Mouse (Mus musculus) ES-Bruce4 (cell line): ENCODE data around the gene C1ql4. TPM values are rescaled to one million over a fixed set of nuclear protein-coding genes. Genes with fewer than 3 reads are reported as not detected.
A peak's percentile ranks its signal among the peaks of the same experiment; 100 is the strongest.

Experiments used
- H3K27ac ChIP-seq: 2 replicates; pipeline ENCODE4 v1.5.1; 2012; ENCODE audit warnings: low read length, inconsistent platforms; ENCODE audit not compliant: insufficient read depth
- H3K27me3 ChIP-seq: 2 replicates; pipeline ENCODE4 v1.6.1; 2012; ENCODE audit warnings: mild to moderate bottlenecking, low read length, inconsistent platforms; ENCODE audit not compliant: control insufficient read depth, poor library complexity, insufficient read depth, severe bottlenecking
- H3K36me3 ChIP-seq: 2 replicates; pipeline ENCODE4 v1.6.1; 2012; ENCODE audit warnings: inconsistent platforms, mild to moderate bottlenecking, low read length, moderate library complexity; ENCODE audit not compliant: control insufficient read depth, poor library complexity, insufficient read depth, severe bottlenecking
- H3K4me1 ChIP-seq: one replicate; pipeline ENCODE4 v1.8.1; 2011; ENCODE audit warnings: low read length; ENCODE audit not compliant: control insufficient read depth, insufficient read depth
- H3K4me3 ChIP-seq: 2 replicates; pipeline ENCODE4 v1.5.1; 2011; ENCODE audit warnings: low read depth, mild to moderate bottlenecking, low read length
- H3K9ac ChIP-seq: 2 replicates; pipeline ENCODE4 v1.6.1; 2012; ENCODE audit warnings: low read depth, mild to moderate bottlenecking, inconsistent platforms; ENCODE audit not compliant: poor library complexity, severe bottlenecking
- H3K9me3 ChIP-seq: replicated peaks from 2 replicates; pipeline ENCODE4 v1.6.1; 2012; ENCODE audit warnings: mild to moderate bottlenecking, low read length, inconsistent platforms; ENCODE audit not compliant: control insufficient read depth, poor library complexity, insufficient read depth, severe bottlenecking
- CTCF ChIP-seq: IDR thresholded peaks from one replicate; pipeline ENCODE4 v1.8.1; 2011; ENCODE audit warnings: low read depth, low read length
- EP300 ChIP-seq: IDR thresholded peaks from 2 replicates; pipeline ENCODE4 v1.6.1; 2011; ENCODE audit warnings: low read depth, low read length; ENCODE audit not compliant: insufficient read depth
- POLR2A ChIP-seq: IDR thresholded peaks from one replicate; pipeline ENCODE4 v1.8.1; 2011; ENCODE audit warnings: low read length; ENCODE audit not compliant: insufficient read depth
- polyA plus RNA-seq: library from polyadenylated mRNA; stranded (reverse); fragments of >200 nt; gene quantifications from 2 replicates; pipeline ENCODE4 v1.2.4, GENCODE M21; 2011; ENCODE audit warnings: low read depth; ENCODE audit not compliant: missing spikeins, insufficient read depth, insufficient read length

C1ql4 gene
- polyA plus RNA-seq, 1 experiment, result 0.96 TPM

DNA sequence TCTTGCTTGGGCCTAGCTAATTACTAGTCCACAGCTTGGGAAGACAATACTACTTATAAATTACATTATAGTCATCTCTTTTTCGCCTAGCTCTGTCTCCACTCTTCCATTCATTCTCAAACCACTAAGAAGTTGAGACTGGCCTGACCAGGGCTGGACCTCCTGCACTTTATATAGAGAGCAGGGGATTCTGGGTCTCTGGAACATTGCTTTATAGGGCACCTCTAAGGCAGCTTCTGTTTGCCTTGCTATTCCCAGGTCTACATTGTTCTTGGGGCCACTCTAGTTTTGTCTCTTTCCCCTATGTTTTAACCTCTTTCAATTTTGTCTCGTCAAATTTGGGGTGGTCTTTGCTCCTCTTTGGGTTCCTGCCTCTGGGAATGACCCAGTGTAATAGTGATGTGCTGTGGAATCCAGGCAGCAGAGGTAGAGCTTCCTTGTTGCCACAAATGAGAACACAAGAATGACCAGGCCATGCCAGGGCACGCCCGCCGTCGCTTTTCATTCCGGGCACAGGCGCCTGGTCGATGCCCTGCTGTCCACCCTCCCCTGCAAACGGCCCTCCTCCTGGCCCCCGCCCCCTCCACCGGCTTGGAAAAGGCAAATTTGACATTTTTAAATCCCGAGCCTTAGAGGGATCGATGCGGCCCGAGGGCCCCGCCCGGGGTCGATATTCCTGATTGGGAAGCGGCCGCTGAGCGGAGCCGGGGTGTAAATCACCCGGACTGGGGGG lies 8.6 kb upstream of the C1ql4 start:
- Histone ChIP-seq H3K4me1 (peaks cover 1% of the 10 kb centered on the region), H3K27me3 (peaks cover 30% of the 10 kb centered on the region), H3K4me3 (peak overlapping the region; percentile 49), H3K27ac (no peak overlapping the region), H3K9ac (peak overlapping the region; percentile 73), H3K9me3 (no peaks in the 10 kb centered on the region), H3K36me3 (no peaks in the 10 kb centered on the region)
- TF ChIP-seq CTCF (no peak), POLR2A (no peak), EP300 (no peak)

DNA sequence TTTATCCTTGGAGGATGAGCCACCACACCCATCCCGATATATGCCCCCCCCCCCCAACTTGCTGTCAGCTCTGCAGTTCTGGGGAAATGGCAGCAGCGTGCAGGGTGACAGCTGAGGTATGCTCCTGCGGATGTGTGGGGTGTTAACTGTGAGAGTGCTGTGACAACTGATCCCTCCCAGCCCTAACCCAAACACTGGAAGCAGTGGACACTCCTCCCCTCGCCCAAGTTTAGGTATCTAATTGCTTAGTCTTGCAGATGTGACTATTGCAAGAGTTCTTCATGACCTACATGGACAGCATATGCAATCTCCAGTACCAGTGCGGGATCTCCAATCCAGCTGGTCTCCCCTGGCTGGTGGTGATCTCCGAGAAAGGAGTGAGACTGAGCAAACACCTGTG lies 7.7 kb upstream of the C1ql4 start:
- Histone ChIP-seq H3K4me1 (peaks cover 1% of the 10 kb centered on the region), H3K9me3 (no peaks in the 10 kb centered on the region), H3K27ac (no peak overlapping the region), H3K4me3 (no peak overlapping the region), H3K36me3 (no peaks in the 10 kb centered on the region), H3K9ac (no peak overlapping the region), H3K27me3 (peaks cover 30% of the 10 kb centered on the region)
- TF ChIP-seq EP300 (no peak), POLR2A (no peak), CTCF (no peak)

DNA sequence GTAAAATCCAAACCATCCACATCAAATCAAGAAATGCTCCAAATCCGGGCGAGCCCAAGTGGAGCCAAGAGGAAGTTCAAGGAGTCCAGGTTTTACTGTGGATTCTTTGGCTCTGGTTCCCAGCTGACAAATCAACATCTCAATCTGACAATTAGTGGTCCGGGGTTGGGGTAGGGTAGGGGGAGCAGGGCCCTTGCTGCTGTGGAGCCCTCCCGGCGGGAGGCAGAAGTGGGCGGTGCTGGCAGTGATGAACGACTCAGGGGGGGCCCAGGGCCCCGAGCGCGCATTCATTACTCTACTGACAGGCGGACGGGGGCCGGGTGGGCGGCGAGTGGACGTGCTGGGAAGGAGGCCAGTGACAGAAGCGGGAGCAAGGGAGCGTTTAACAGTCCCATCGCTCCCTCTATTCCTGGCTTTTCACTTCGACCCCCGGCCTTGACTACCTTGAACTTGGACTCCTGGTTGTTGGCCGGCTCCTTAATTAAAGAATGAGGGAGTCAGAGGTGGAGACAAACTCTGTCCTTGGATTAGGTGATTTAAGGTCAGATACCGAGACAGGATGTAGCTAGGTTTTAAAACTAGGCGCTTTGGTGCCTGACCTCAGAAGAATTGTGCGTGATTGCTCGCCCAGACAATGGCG lies 7.1 kb upstream of the C1ql4 start:
- H3K9me3 ChIP-seq, result no peaks in the 10 kb centered on the region
- H3K27me3 ChIP-seq, result peaks cover 30% of the 10 kb centered on the region
- no peak overlapping the region for H3K27ac ChIP-seq
- peaks cover 1% of the 10 kb centered on the region for H3K4me1 ChIP-seq
- no peak for TF ChIP-seq EP300
- TF ChIP-seq POLR2A, result no peak
- no peak for TF ChIP-seq CTCF
- H3K9ac ChIP-seq, result no peak overlapping the region
- H3K36me3 ChIP-seq, result no peaks in the 10 kb centered on the region
- no peak overlapping the region for H3K4me3 ChIP-seq

DNA sequence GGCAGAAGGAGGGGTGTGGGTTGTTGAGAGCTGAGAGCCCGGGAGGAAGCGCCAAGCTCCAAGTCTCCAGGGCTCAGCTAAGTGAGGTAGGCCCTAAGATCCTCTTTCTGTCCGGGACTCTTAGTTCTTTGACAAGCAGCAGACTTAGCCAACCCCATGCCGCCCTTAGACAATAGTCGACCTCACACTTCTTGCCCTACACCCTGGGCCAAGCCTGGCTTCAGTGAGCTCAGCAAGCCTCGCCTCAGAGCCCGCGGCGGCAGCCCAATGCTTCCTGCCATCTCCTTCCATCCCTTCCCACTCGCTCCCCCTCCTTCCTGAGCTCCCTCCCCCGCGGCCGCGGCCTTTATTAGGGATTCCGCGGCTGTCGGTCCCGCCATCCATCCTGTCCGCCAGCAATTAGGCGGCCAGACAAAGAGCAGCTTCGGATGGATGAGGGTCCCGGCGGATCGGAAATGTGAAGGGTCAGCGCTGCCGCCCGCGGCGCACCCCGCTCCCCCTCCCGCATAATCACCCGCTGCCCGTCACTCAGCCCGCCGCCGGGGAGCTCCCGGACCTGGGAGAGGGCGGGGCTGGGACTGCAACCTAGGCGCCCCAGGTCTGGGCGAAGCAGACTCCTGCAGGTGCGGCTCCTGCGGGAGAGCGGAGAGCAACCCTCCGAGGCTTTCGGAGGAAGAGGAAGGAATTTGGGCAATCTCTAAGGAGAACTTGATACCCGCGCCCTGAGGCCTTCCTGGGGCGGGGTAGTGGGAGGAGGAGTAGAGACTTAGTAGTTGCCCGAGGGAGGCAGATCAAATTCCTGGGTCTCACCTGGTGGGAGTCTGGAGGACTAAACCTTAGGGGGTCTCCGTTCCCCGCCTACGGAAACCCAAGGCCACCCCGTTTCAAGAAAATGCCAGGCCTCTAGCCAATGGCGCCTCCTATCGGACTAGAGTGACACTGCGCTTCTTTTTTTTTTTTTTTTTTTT lies 6.0 kb upstream of the C1ql4 start:
- peak overlapping the region; percentile 54 for H3K9ac ChIP-seq
- H3K9me3 ChIP-seq, result no peaks in the 10 kb centered on the region
- H3K27ac ChIP-seq, result no peak overlapping the region
- H3K4me3 ChIP-seq, result peak overlapping the region; percentile 41
- peaks cover 1% of the 10 kb centered on the region for H3K4me1 ChIP-seq
- H3K27me3 ChIP-seq, result peaks cover 30% of the 10 kb centered on the region
- no peaks in the 10 kb centered on the region for H3K36me3 ChIP-seq
- TF ChIP-seq EP300 (0 out of 2 replicates have a peak, but pooled peaks have one; percentile 43), POLR2A (no peak), CTCF (peak; percentile 46)

DNA sequence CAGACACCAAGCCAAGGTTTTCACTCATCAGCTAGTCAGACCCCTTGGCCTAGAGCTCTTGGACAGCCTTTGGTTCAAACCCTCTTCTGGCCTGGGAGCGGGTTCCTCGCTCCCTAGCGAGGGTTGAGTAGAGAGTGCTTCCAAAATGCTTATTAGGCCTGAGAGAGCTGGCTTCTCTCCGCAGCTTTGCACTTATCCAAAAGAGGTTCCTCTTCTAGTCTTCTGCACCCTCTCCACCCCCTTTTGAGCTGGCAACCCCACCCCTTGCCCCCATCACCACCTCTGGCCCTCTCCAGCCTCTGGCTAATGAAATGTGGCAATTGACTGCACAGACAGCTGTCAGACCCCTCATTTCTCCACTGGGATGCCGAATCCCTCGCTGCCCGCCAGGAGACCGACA lies 5.3 kb upstream of the C1ql4 start, which contains the start of gene Dnajc22:
Dnajc22 (plus strand) TSS at position 301 of the 400 bp plus-strand sequence.
- peak within 1 kb of the TSS; percentile 41 for H3K4me3 ChIP-seq
- no peak for TF ChIP-seq CTCF
- TF ChIP-seq POLR2A, result no peak
- no peak for TF ChIP-seq EP300
- H3K4me1 ChIP-seq, result peaks cover 1% of the 10 kb centered on the region

DNA sequence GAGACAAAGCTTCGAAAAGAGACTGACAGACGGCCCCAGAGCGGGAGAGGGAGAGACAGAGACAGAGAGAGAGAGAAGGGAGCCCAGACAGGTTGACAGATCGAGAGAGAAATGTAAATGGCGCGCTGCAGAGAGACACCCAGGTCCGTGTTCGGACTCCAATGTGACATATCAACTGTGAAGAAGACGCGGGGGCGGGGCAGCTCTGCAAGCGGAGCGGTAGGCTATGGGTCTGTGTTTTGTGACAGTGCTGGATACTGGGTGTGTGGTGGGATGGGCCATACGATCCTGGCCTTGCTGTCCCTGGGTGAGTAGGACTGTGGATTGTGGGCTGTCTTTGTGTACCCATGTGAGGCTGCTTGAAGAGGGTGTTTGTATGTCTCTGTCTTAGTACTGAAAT lies 1.5 kb upstream of the C1ql4 start:
- Histone ChIP-seq H3K9ac (no peak overlapping the region), H3K4me3 (no peak overlapping the region), H3K36me3 (no peaks in the 10 kb centered on the region), H3K4me1 (peaks cover 1% of the 10 kb centered on the region), H3K9me3 (no peaks in the 10 kb centered on the region), H3K27ac (no peak overlapping the region), H3K27me3 (no peaks in the 10 kb centered on the region)
- no peak for TF ChIP-seq POLR2A

More for the DNA sequence above, 5.3 kb upstream of the C1ql4 start, which contains the start of gene Dnajc22:
- Histone ChIP-seq H3K27ac (no peak within 1 kb of the TSS), H3K36me3 (no peaks in the 10 kb centered on the region), H3K9me3 (no peaks in the 10 kb centered on the region), H3K27me3 (peaks cover 24% of the 10 kb centered on the region), H3K9ac (peak within 1 kb of the TSS; percentile 54)
